Mouse (Mus musculus): Measurements from ENCODE around the gene Cbfb.

The Cbfb gene

GRCm38 (mm10) chr8:105252680-105253537 is 82.4 kb downstream of the Cbfb start:
- DNase-seq (ENCODE audit: low spot score): no peak

GRCm38 (mm10) chr8:105253766-105254151 is 83.3 kb downstream of the Cbfb start:
- DNase-seq (ENCODE audit: low spot score): no peak

- peak; percentile 91 for DNase-seq (ENCODE audit: low spot score)
These were observed 83.9 kb downstream of the Cbfb start for GRCm38 (mm10) chr8:105254152-105254965.

- peak; percentile 80 for DNase-seq (ENCODE audit: low spot score)
These were observed 84.5 kb downstream of the Cbfb start, which contains the start of gene B3gnt9 for GRCm38 (mm10) chr8:105254966-105255350. TSS of gene B3gnt9 (minus strand) at chr8:105255153.

- no peak for DNase-seq (ENCODE audit: low spot score)
These were observed 87.0 kb downstream of the Cbfb start for GRCm38 (mm10) chr8:105257318-105258114.

- no peak for DNase-seq (ENCODE audit: low spot score)
These were observed 88.6 kb downstream of the Cbfb start for GRCm38 (mm10) chr8:105258911-105259720.

- peak; percentile 78 for DNase-seq (ENCODE audit: low spot score)
These were observed 89.3 kb downstream of the Cbfb start for GRCm38 (mm10) chr8:105259721-105260320.

- no peak for DNase-seq (ENCODE audit: low spot score)
These were observed 90.1 kb downstream of the Cbfb start for GRCm38 (mm10) chr8:105260371-105261099.

GRCm38 (mm10) chr8:105261326-105261980 is 91.0 kb downstream of the Cbfb start:
- no peak for DNase-seq (ENCODE audit: low spot score)

GRCm38 (mm10) chr8:105263244-105263912 is 92.9 kb downstream of the Cbfb start:
- no peak for DNase-seq (ENCODE audit: low spot score)

- DNase-seq (ENCODE audit: low spot score): peak; percentile 83
These were observed 93.8 kb downstream of the Cbfb start, which contains the start of the genes Tradd and Fbxl8 for GRCm38 (mm10) chr8:105264024-105264982. TSS of gene Tradd (minus strand) at chr8:105264609. TSS of gene Fbxl8 (plus strand) at chr8:105264648.

- DNase-seq (ENCODE audit: low spot score): no peak
These were observed 94.7 kb downstream of the Cbfb start for GRCm38 (mm10) chr8:105265128-105265527.

- no peak for DNase-seq (ENCODE audit: low spot score)
These were observed 96.3 kb downstream of the Cbfb start for GRCm38 (mm10) chr8:105266775-105267174.

Data from urinary bladder, postnatal 14 days (tissue).